Mouse (Mus musculus) liver, postnatal 0 days (tissue): Measurements from ENCODE around the gene Ttc23l. TPM values are rescaled to one million over a fixed set of nuclear protein-coding genes. Genes with fewer than 3 reads are reported as not detected.

ENCODE experiments used
- ATAC-seq: fragments of 200-750 bp; cut with Nextera tagmentation; 2 replicates; pipeline ENCODE4 v1.8.0; 2017; ENCODE audit warnings: mild to moderate bottlenecking, moderate library complexity
- DNase-seq: peaks from one replicate; pipeline ENCODE4 v3.0.0-alpha.2; 2016
- H3K27ac ChIP-seq: fragments of 300-500 bp; sonication (generic); 2 replicates; pipeline ENCODE4 v1.5.1; 2014; ENCODE audit warnings: antibody characterized with exemption, moderate library complexity, mild to moderate bottlenecking, low read depth
- H3K27me3 ChIP-seq: fragments of 300-500 bp; sonication (generic); 2 replicates; pipeline ENCODE4 v1.6.1; 2014; ENCODE audit warnings: low read length, control low read depth, mixed read lengths; ENCODE audit not compliant: insufficient read depth
- H3K36me3 ChIP-seq: fragments of 300-500 bp; sonication (generic); replicated peaks from 2 replicates; pipeline ENCODE4 v1.6.1; 2014; ENCODE audit warnings: mild to moderate bottlenecking, control low read depth, low read length, moderate library complexity, mixed read lengths; ENCODE audit not compliant: insufficient read depth
- H3K4me1 ChIP-seq: fragments of 300-500 bp; sonication (generic); 2 replicates; pipeline ENCODE4 v1.6.1; 2014; ENCODE audit warnings: antibody characterized with exemption, mild to moderate bottlenecking, control low read depth; ENCODE audit not compliant: insufficient read depth
- H3K4me2 ChIP-seq: fragments of 300-500 bp; sonication (generic); 2 replicates; pipeline ENCODE4 v1.6.1; 2014; ENCODE audit warnings: low read depth, mild to moderate bottlenecking, low read length, moderate library complexity, mixed read lengths
- H3K4me3 ChIP-seq: fragments of 300-500 bp; sonication (generic); 2 replicates; pipeline ENCODE4 v1.5.1; 2014; ENCODE audit warnings: low read depth, low read length
- H3K9ac ChIP-seq: fragments of 300-500 bp; sonication (generic); replicated peaks from 2 replicates; pipeline ENCODE4 v1.6.1; 2014; ENCODE audit warnings: mild to moderate bottlenecking, moderate library complexity
- H3K9me3 ChIP-seq: fragments of 300-500 bp; sonication (generic); 2 replicates; pipeline ENCODE4 v1.6.1; 2016; ENCODE audit warnings: mild to moderate bottlenecking, control low read depth, low read length, mixed read lengths
- CTCF ChIP-seq: sonication (generic); IDR thresholded peaks from 2 replicates; pipeline ENCODE4 v1.5.1; 2016; ENCODE audit warnings: antibody characterized with exemption, low read depth
- EP300 ChIP-seq: IDR thresholded peaks from 2 replicates; pipeline ENCODE4 v1.6.1; 2016; ENCODE audit warnings: antibody characterized with exemption, low read depth, mild to moderate bottlenecking
- WGBS: fragments of 180-500 bp; shearing (Covaris S2); extraction: QIAGEN DNeasy Blood & Tissue Kit; methylation state at CpG from one replicate; pipeline ENCODE4 v1.1.7; 2014; ENCODE audit not compliant: insufficient replicate concordance; 5-methylcytosine and 5-hydroxymethylcytosine counted together
- polyA plus RNA-seq: library from polyadenylated mRNA; unstranded; fragments of >200 nt; fragmentation: Nextera tagmentation; extraction: Ambion mirVana; gene quantifications from 2 replicates; pipeline ENCODE4 v1.2.1, GENCODE M21; 2015

The Ttc23l gene
- polyA plus RNA-seq, 1 experiment from 2014 or later, result not detected

DNA sequence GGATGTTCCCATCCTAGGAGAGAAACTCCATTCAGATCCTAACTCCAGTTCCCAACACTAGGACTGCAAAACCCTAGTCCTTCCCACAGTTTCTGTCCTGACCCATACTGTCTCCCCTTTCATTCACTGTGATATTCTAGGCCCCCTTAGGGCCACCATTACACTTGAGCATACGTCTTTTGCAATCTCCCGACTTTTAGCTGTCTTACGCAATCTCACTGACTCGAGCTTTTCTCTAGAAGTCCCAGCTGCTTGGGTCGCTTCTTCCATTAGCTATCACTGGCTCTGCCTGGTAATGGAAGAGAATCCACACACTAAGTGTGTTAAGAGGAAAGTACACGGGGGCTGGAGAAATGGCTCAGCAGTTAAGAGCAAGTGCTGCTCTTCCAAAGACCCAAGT is 34.6 kb upstream of the Ttc23l start:
- no peak for TF ChIP-seq EP300
- TF ChIP-seq CTCF, result no peak
- Histone ChIP-seq H3K9me3 (no peaks in the 10 kb centered on the region), H3K4me1 (no peaks in the 10 kb centered on the region; the same call in 1 of the 2 replicates), H3K27ac (no peak overlapping the region), H3K4me3 (no peak overlapping the region), H3K36me3 (0 out of 2 replicates have a peak, but pooled peaks cover 2% of the 10 kb centered on the region), H3K27me3 (no peaks in the 10 kb centered on the region), H3K4me2 (no peak overlapping the region), H3K9ac (no peak overlapping the region)
- ATAC-seq, result no peak
- DNase-seq, result no peak
- 54% methylated on average over 6 of the region's 6 CpGs for WGBS

DNA sequence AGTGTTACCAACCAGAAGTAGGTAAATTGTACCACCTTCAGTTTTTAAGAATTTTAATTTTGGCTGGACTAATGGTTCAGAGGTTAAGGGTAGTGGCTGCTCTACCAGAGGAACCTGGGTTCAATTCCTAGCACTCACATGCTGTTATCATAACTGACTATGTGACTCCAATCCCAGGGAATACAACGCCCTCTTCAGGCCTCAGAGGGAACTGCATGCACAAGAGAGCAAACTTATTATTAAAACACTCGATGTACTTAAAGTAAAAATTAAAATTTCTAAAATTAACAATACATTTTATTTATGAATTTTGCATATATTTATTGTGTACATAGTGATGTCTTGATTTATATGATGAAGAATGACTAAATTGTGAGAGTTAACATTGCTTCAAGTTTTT is 28.1 kb upstream of the Ttc23l start:
- Histone ChIP-seq H3K36me3 (0 out of 2 replicates have a peak, but pooled peaks cover 2% of the 10 kb centered on the region), H3K4me3 (no peak overlapping the region)

GRCm38 (mm10) chr15:10584359-10585187 is 26.1 kb upstream of the Ttc23l start:
- Histone ChIP-seq H3K9me3 (no peaks in the 10 kb centered on the region), H3K4me3 (no peak overlapping the region), H3K9ac (no peak overlapping the region), H3K4me2 (no peak overlapping the region), H3K27me3 (no peaks in the 10 kb centered on the region), H3K27ac (no peak overlapping the region), H3K4me1 (no peaks in the 10 kb centered on the region), H3K36me3 (0 out of 2 replicates have a peak, but pooled peaks cover 2% of the 10 kb centered on the region)
- no peak for ATAC-seq
- no peak for DNase-seq
- 77% methylated on average over 10 of the region's 10 CpGs for WGBS
- TF ChIP-seq CTCF (no peak), EP300 (no peak)

More for the DNA sequence above, 28.1 kb upstream of the Ttc23l start:
- Histone ChIP-seq H3K9ac (no peak overlapping the region), H3K27me3 (no peaks in the 10 kb centered on the region), H3K4me1 (no peaks in the 10 kb centered on the region), H3K27ac (no peak overlapping the region), H3K9me3 (no peaks in the 10 kb centered on the region), H3K4me2 (no peak overlapping the region)
- no peak for ATAC-seq
- 67% methylated on average over 2 of the region's 2 CpGs for WGBS
- no peak for DNase-seq
- TF ChIP-seq CTCF, result peak; percentile 34; the same call in 1 of the 2 replicates
- no peak for TF ChIP-seq EP300

DNA sequence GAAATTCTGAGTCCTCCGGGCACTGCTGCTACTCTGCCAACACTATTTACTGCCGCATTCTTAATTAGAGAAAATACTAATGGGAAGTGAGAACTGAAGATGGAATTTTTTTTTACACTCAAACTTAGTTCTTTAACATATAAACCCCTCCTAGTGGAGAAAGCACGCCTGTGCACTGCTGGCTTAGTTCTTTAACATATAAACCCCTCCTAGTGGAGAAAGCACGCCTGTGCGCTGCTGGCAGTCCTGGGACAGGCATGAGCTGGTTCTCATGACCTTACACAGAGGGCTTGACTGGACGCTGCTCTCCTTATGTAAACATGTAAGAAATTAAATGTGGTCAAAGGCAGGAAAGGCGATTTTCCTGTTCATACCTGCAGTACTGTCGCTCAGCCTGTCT is 24.9 kb upstream of the Ttc23l start:
- H3K9me3 ChIP-seq, result no peaks in the 10 kb centered on the region
- H3K4me3 ChIP-seq, result no peak overlapping the region
- 40% methylated on average over 8 of the region's 8 CpGs for WGBS
- no peak overlapping the region for H3K27ac ChIP-seq
- TF ChIP-seq CTCF (peak; percentile 80), EP300 (no peak)
- no peaks in the 10 kb centered on the region for H3K36me3 ChIP-seq
- H3K4me1 ChIP-seq, result no peaks in the 10 kb centered on the region
- H3K9ac ChIP-seq, result no peak overlapping the region
- DNase-seq (peak; percentile 58), ATAC-seq (peak; percentile 94)
- H3K27me3 ChIP-seq, result no peaks in the 10 kb centered on the region
- no peak overlapping the region for H3K4me2 ChIP-seq

DNA sequence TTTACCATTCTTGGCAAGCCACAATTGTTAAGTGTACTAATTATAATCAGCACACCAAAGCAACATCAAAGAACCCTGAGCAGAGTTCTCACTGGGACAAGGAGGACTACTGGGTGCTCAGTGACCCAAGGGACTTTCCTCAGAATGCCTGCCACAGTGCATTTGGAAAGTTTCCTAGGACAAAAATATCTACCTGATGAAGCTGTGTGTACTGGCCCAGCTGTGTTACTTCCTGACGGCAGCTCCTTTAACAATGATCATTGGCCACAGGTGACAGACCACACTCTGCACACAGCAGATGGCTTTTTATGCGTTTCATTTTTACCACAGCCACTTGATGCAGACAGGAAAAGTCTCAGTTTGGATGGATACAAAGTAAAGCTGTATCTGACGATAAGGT is 20.7 kb upstream of the Ttc23l start:
- H3K4me2 ChIP-seq, result no peak overlapping the region
- no peaks in the 10 kb centered on the region for H3K9me3 ChIP-seq
- DNase-seq (no peak), ATAC-seq (no peak)
- H3K9ac ChIP-seq, result no peak overlapping the region
- no peak for TF ChIP-seq EP300
- TF ChIP-seq CTCF, result no peak
- H3K36me3 ChIP-seq, result peaks cover 13% of the 10 kb centered on the region
- no peaks in the 10 kb centered on the region for H3K4me1 ChIP-seq
- H3K27ac ChIP-seq, result no peak overlapping the region
- H3K27me3 ChIP-seq, result no peaks in the 10 kb centered on the region
- 79% methylated on average over 3 of the region's 3 CpGs for WGBS
- no peak overlapping the region for H3K4me3 ChIP-seq

DNA sequence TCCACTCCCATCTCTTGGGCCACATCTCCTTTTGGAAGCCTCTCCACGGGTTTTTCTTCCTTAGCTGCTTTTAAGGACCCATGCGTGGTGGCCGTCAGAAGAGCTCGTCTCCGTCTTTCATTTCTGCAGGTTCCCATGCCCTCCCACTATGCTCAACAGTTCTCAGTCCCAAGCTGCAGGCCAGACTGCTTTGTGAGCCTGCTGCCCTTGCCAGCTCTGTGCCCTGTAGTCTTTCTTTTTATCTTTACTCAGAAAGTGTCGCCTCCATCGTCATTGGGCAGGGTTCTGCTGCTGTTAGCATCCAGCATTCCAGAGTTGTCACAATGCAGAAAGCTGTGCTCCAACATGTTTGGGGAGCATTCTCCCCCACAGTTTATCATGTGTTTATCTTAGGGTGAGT is 8.0 kb upstream of the Ttc23l start:
- Histone ChIP-seq H3K4me1 (no peaks in the 10 kb centered on the region), H3K36me3 (peaks cover 24% of the 10 kb centered on the region), H3K9me3 (peaks cover 5% of the 10 kb centered on the region), H3K9ac (no peak overlapping the region), H3K27ac (no peak overlapping the region), H3K4me3 (no peak overlapping the region), H3K27me3 (no peaks in the 10 kb centered on the region), H3K4me2 (no peak overlapping the region)
- no peak for ATAC-seq
- no peak for DNase-seq
- WGBS, result 79% methylated on average over 7 of the region's 7 CpGs
- TF ChIP-seq EP300, result no peak
- TF ChIP-seq CTCF, result no peak
